Mouse (Mus musculus) stomach, postnatal 0 days (tissue): ENCODE measurements at regions not wholly inside any gene's neighbourhood (a gene's known extent, or its start where the extent isn't known, plus 50 kb on each side); places are given as distances from the start of the nearest gene placed in this dataset.

ENCODE experiments used
- ATAC-seq: fragments of 200-750 bp; cut with Nextera tagmentation; 2 replicates; pipeline ENCODE4 v1.8.0; 2017; ENCODE audit not compliant: low FRiP score, low TSS enrichment
- DNase-seq: peaks from one replicate; pipeline ENCODE4 v3.0.0-alpha.2; 2016; ENCODE audit warnings: low spot score
- H3K27ac ChIP-seq: fragments of 300-500 bp; sonication (generic); replicated peaks from 2 replicates; pipeline ENCODE4 v1.5.1; 2014; ENCODE audit warnings: mild to moderate bottlenecking, control low read depth
- H3K27me3 ChIP-seq: fragments of 300-500 bp; sonication (generic); 2 replicates; pipeline ENCODE4 v1.6.1; 2014; ENCODE audit warnings: low read length; ENCODE audit not compliant: control insufficient read depth, insufficient read depth
- H3K36me3 ChIP-seq: fragments of 300-500 bp; sonication (generic); 2 replicates; pipeline ENCODE4 v1.6.1; 2014; ENCODE audit warnings: low read length, mixed read lengths; ENCODE audit not compliant: control insufficient read depth, insufficient read depth
- H3K4me1 ChIP-seq: fragments of 300-500 bp; sonication (generic); replicated peaks from 2 replicates; pipeline ENCODE4 v1.6.1; 2014; ENCODE audit warnings: antibody characterized with exemption; ENCODE audit not compliant: control insufficient read depth, insufficient read depth
- H3K4me2 ChIP-seq: fragments of 300-500 bp; sonication (generic); replicated peaks from 2 replicates; pipeline ENCODE4 v1.6.1; 2014; ENCODE audit warnings: low read depth, mild to moderate bottlenecking, control low read depth, moderate library complexity
- H3K4me3 ChIP-seq: fragments of 300-500 bp; sonication (generic); 2 replicates; pipeline ENCODE4 v1.5.1; 2014; ENCODE audit warnings: low read depth, low read length, control low read depth
- H3K9ac ChIP-seq: fragments of 300-500 bp; sonication (generic); 2 replicates; pipeline ENCODE4 v1.6.1; 2014; ENCODE audit warnings: mild to moderate bottlenecking, low read length, control low read depth, mixed read lengths
- H3K9me3 ChIP-seq: fragments of 300-500 bp; sonication (generic); 2 replicates; pipeline ENCODE4 v1.6.1; 2016; ENCODE audit warnings: low read length; ENCODE audit not compliant: control insufficient read depth
- CTCF ChIP-seq: IDR thresholded peaks from 2 replicates; pipeline ENCODE4 v1.5.1; 2016; ENCODE audit warnings: antibody characterized with exemption, low read depth, mild to moderate bottlenecking, moderate library complexity
- EP300 ChIP-seq: optimal IDR thresholded peaks from 2 replicates; pipeline ENCODE3; 2016; ENCODE audit warnings: antibody characterized with exemption
- WGBS: fragments of 180-500 bp; shearing (Covaris S2); extraction: QIAGEN DNeasy Blood & Tissue Kit; methylation state at CpG from one replicate; pipeline ENCODE4 v1.1.7; 2014; 5-methylcytosine and 5-hydroxymethylcytosine counted together

- Histone ChIP-seq H3K9me3 (no peaks in the 10 kb centered on the region), H3K9ac (no peak overlapping the region), H3K27ac (no peak overlapping the region), H3K4me1 (no peaks in the 10 kb centered on the region), H3K4me2 (no peak overlapping the region), H3K4me3 (no peak overlapping the region), H3K36me3 (no peaks in the 10 kb centered on the region), H3K27me3 (no peaks in the 10 kb centered on the region)
- DNase-seq (no peak), ATAC-seq (no peak)
- WGBS = 86% methylated on average over 4 of the region's 4 CpGs
- TF ChIP-seq EP300 (no peak), CTCF (no peak)
These were observed 67.8 kb upstream of the Gm14444 start for GRCm38 (mm10) chr2:174942221-174942620.

- WGBS = 80% methylated on average over 8 of the region's 8 CpGs
- TF ChIP-seq EP300 = no peak
- TF ChIP-seq CTCF = no peak
- Histone ChIP-seq H3K36me3 (no peaks in the 10 kb centered on the region), H3K4me2 (no peak overlapping the region), H3K4me1 (no peaks in the 10 kb centered on the region), H3K9me3 (no peaks in the 10 kb centered on the region), H3K9ac (no peak overlapping the region), H3K27me3 (no peaks in the 10 kb centered on the region), H3K4me3 (no peak overlapping the region), H3K27ac (no peak overlapping the region)
- DNase-seq (no peak), ATAC-seq (no peak)
These were observed 61.9 kb upstream of the Gm14444 start for GRCm38 (mm10) chr2:174948106-174948505.
